Mouse (Mus musculus) frontal cortex, postnatal 14 days (tissue): ENCODE measurements at regions not wholly inside any gene's neighbourhood (a gene's known extent, or its start where the extent isn't known, plus 50 kb on each side); places are given as distances from the start of the nearest gene placed in this dataset.

Experiments used
- DNase-seq, 2 experiments: peaks; one replicate each; pipeline ENCODE4 v3.0.0; 2022; ENCODE audit warnings: low spot score in 2 of 2

GRCm38 (mm10) chr2:148279200-148279599 lies 115.9 kb upstream of the Sstr4 start:
- no peak for DNase-seq

GRCm38 (mm10) chr2:148290326-148290725 lies 104.8 kb upstream of the Sstr4 start:
- no peak for DNase-seq

DNA sequence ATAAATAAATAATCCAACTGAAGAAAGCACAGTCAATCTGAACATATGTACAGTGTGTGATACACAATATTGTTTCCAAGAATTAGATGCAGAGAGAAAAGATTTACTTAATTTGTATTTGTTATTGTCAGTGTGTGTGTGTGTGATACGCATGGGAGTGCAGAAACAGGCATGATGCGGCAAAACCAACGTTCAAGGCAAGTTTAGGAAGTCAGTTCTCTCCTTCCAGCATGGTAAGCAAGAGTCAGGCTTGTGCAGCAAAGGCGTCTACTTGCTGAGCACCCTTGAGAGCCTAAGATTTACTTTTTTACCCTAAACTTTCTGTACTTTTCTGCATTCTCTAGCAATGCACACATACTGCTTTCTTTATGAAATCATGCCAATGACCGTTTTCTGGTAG lies 102.7 kb upstream of the Sstr4 start:
- DNase-seq, result no peak

DNA sequence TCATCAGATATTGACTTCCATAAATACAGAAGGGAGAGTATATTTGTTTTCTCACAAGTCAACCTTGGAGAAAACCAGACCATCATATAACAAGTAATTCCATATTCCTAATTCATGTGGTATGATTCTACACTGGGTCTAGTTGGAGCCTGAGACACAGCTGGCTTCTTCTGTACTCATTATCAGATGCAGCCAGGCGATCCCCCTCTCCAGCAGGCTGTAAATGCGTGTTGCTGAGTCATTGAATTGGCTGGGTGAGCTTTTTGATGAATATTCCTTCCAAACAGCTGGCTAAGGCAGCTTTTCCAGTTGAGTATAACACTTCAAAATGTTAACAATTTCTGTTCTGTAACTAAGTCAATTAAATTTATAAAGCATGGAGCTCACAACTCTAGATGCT lies 102.2 kb upstream of the Sstr4 start:
- no peak for DNase-seq

- no peak for DNase-seq
Observed at GRCm38 (mm10) chr2:148300879-148301278, 94.3 kb upstream of the Sstr4 start.

DNA sequence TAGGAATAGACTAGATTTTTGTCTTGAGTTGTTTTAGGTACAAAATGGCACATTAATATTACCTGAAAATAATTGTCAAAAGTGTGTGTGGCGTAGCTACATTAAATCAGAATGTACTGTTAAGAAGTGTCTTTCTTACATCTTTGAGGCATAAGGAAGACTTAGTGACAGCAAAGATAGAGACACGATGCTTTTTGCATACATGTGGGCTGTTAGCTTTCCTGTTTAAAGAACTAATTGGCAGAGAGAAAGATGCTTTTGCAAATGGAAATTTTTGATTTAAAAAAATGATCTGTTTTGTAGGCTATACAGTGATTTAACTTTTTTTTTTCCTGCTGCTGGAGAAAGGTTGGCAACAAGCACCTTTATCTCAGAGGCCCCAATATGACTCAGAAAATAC lies 82.9 kb upstream of the Sstr4 start:
- no peak for DNase-seq

- DNase-seq, result no peak
Observed at GRCm38 (mm10) chr2:148320896-148321295, 74.2 kb upstream of the Sstr4 start.

DNA sequence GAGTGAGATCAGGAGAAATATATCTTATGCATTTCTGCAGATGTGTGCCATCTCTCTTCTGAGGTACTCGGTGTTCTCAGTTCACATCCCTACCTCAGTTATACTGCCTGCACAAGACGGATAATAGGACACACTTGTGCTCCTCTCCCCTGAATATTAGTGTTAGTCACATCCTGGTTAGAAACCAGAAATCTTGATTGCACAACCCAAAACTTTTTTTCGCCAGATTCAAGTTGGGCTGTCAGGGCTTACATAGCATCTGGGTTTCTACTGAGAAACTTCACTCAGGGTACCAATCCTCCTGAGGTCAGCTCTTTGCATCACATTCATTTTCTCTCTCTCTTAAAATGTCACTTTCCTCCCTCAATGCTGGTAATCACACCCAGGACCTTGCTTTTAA lies 69.8 kb upstream of the Sstr4 start:
- DNase-seq, result no peak

DNA sequence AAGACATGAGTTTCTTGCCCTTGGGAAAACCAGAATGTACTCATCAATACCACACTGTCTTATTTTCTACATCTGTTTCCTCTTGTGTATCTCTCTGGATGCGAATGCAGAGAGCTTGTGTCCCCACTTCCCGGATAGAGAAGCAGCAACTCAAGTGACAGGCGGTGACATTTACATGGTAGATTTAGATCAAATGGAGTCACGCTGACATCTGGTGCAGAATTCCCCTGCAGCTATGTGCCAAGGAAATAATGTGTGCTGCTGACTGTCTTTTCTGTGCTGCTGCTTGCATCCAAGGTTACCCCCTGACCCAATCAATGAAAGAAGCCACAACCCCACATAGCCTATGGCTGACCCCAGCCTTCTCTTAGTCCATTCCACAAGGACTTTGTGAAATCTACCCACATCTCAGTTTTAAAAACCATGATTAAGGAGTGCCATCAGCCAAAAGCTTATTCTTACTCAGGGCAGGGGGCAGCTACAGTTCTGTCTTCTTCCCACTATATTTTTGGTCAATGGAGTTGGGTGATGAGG lies 69.2 kb upstream of the Sstr4 start:
- no peak for DNase-seq

GRCm38 (mm10) chr2:148326414-148326813 lies 68.7 kb upstream of the Sstr4 start:
- no peak for DNase-seq

DNA sequence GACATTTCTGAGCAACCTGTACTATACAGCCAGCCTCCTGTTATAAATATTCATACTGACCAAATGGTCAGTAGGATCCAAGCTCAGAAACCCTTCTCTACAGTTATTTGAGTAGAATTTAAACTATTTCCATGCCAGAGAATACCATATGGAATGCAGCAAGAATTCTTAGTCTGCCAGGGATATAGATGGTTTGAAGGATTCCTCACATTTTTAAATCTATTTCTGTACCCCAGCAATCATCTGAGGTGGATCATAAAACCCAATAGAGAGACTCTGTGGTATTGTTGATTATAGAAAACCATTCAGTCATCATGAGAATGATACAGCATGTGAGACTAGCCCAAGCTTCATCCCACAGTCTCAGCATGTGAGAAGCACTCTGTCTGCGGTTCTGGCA lies 67.6 kb upstream of the Sstr4 start:
- DNase-seq, result no peak

DNA sequence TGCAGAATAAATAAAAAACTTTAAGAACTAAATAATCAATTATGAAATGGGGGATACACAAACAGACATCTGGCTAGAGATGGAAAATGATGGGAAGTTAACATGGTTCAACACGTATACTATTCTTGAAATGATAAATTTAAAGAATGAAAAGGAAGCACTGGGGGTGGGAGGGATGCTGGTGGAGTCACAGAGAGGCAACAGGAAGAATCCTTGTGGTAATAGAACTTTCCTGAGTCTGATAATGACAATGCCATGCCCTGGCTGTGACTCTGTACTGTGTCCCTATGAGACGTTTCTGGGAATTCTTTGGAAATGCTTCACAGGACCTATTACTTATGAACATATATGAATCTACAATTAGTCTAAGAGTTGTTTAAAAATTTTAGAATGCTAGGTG lies 64.8 kb upstream of the Sstr4 start:
- no peak for DNase-seq

DNA sequence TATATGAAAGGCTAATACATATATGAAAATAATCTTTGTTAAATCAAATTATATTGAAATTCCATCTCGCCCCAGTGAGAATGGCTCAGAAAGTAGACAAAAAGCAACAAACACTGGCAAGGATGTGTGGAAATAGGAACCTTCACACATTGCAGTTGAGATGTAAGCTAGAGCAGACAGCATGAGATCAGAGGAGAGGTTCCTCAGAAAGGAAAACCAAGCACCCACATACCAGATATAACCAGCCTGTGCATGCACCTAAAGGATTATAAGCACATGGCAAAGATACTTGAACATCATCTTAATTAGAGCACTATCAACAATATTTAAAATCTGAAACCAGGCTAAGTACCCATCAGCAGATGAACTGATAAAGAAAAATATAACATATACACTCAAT lies 60.6 kb upstream of the Sstr4 start:
- no peak for DNase-seq

- no peak for DNase-seq
Observed at GRCm38 (mm10) chr2:148336626-148337025, 58.5 kb upstream of the Sstr4 start.

GRCm38 (mm10) chr2:148338308-148338768 lies 56.8 kb upstream of the Sstr4 start:
- no peak for DNase-seq

DNA sequence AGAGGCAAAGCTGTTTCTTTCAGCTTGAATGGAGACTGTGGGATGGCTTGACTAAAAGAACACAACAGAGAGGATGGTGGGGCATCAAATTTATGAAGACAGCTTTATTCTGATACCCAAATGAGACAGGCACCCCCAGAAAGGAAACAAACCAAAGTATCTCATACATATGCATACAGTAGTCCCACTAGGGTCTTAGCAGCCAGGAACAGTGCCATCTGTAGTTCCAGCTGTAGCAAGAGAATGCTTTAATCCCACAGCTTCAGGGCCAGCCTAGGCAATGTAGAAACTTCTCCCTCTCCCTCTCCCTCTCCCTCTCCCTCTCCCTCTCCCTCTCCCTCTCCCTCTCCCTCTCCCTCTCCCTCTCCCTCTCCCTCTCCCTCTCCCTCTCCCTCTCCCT lies 56.2 kb upstream of the Sstr4 start:
- no peak for DNase-seq

DNA sequence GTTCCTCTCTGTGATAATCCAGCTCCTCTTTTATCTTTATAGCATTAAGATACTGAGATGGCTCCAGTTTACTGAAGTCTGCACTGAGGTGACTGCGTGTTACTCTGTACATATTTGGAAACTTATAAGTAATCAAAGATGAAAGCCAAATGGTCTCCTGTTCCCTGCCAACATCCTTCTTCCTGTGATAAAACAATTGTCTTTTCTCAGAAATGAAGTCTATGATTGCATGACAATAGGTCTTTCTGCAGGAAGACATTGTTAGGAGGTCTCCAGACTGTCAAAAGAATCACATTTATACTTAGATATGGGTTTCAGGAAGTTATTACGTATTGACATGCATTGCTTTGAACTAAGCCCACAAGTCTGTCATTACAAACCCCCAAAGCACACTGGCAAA lies 51.0 kb upstream of the Sstr4 start:
- no peak for DNase-seq
